Comparison of ENCODE assay signal across 9 mouse cellular contexts in the genomic region with DNA sequence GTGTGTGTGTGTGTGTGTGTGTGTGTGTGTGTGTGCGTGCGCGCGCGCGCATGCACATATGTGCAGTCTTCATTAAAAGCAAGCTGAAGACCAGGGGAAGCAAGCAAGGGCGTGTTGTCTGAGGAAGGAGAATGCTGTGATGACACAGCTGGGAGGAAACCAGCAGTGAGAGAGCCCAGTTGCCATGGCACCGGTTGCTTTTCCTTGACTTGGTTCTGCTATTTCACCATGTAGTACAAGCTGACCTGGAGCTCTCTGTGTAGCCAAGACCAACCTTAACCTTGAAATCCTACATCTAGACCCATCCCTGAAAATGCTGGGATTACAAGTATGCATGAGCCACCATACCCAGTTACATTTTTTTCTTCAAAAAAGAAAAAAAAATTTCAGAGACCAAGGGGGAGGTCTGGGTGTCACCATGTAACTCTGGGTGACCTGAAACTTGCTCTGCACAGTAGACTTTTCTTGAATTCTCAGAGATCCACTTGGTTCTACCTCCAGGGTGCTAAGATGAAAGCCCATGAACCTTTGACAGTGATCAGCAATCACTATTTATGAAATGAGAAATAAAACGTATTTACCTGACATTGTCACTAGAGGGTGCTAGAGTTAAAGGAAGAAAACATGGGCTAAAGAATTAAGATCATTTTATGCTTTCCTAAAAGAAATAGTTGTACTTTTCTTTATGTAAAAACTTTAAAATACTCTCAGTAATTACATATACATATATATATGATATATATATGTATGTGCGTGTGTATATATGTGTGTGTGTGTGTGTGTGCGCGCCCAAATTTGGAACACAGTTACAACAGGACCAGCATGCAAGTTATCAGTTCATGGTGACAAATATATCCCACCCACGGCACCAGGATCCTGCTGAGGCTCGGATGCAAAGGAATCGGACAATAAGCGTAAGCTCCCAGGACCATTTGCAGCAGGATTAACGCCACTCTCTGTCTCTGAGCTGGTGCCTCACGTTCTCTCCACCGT. TPM values are rescaled to one million over a fixed set of nuclear protein-coding genes. Genes with fewer than 3 reads are reported as not detected.
A peak's percentile ranks its signal among the peaks of the same experiment; 100 is the strongest.
DNase-seq lines count a peak whose midpoint lies in the region; ATAC-seq and TF ChIP-seq lines count a peak whose summit lies in the region.
"Had no signal": no experiment of that assay in that cellular context is flagged by ENCODE, and none has a peak within 500 bp of the region (broad histone marks: within the 10 kb centered on the region; RNA-seq: fewer than 3 reads in every experiment).

No protein-coding gene starts in this region.

- H3K36me3 ChIP-seq in liver, postnatal 0 days (replicated peaks; ENCODE audit: insufficient read depth, low read length) = no peaks in the 10 kb centered on the region
- no peaks in the 10 kb centered on the region for H3K36me3 ChIP-seq in liver, embryonic 11.5 days (ENCODE audit: control insufficient read depth, insufficient read depth, low read length)
- H3K36me3 ChIP-seq in forebrain, embryonic 16.5 days (ENCODE audit: control insufficient read depth, insufficient read depth) = no peaks in the 10 kb centered on the region
- H3K36me3 ChIP-seq in megakaryocyte, embryonic 14.5 days (replicated peaks; ENCODE audit: low read length) = peaks cover 53% of the 10 kb centered on the region
- H3K36me3 ChIP-seq in splenic B cell, adult 2 months (ENCODE audit: control insufficient read depth, insufficient read depth, low read length, poor library complexity, severe bottlenecking) = no peaks in the 10 kb centered on the region
- H3K36me3 ChIP-seq: stomach, embryonic 15.5 days had no signal

- H3K4me2 ChIP-seq in liver, postnatal 0 days (ENCODE audit: low read depth, low read length) = no peak overlapping the region
- H3K4me2 ChIP-seq in liver, embryonic 11.5 days = no peak overlapping the region
- H3K4me2 ChIP-seq in forebrain, embryonic 16.5 days (ENCODE audit: low read length) = no peak overlapping the region
- H3K4me2 ChIP-seq: stomach, embryonic 15.5 days had no signal

- no peak for TF ChIP-seq EP300 in liver, postnatal 0 days (IDR thresholded peaks at IDR 0.05; ENCODE audit: low read depth)

- 65% methylated on average over 19 of the region's 19 CpGs for WGBS in cerebellum, adult 2 months
- WGBS in liver, postnatal 0 days (ENCODE audit: insufficient replicate concordance) = 74% methylated on average over 19 of the region's 19 CpGs
- 71% methylated on average over 19 of the region's 19 CpGs for WGBS in liver, embryonic 11.5 days
- WGBS in forebrain, embryonic 16.5 days = 76% methylated on average over 19 of the region's 19 CpGs

- ATAC-seq in liver, postnatal 0 days = peak; percentile 47; the same call in 1 of the 2 replicates
- no peak for ATAC-seq in liver, embryonic 11.5 days (replicated peaks; ENCODE audit: low FRiP score)
- ATAC-seq in forebrain, embryonic 16.5 days = peak; percentile 37

- H3K27me3 ChIP-seq in cerebellum, adult 2 months (ENCODE audit: control insufficient read depth, insufficient read depth, low read length) = no peaks in the 10 kb centered on the region
- H3K27me3 ChIP-seq in liver, postnatal 0 days (ENCODE audit: insufficient read depth, low read length) = no peaks in the 10 kb centered on the region
- H3K27me3 ChIP-seq in liver, embryonic 11.5 days (replicated peaks; ENCODE audit: control insufficient read depth, insufficient read depth, low read length) = no peaks in the 10 kb centered on the region
- no peaks in the 10 kb centered on the region for H3K27me3 ChIP-seq in forebrain, embryonic 16.5 days (replicated peaks; ENCODE audit: control insufficient read depth, insufficient read depth, low read length)
- no peaks in the 10 kb centered on the region for H3K27me3 ChIP-seq in megakaryocyte, embryonic 14.5 days (replicated peaks)
- no peaks in the 10 kb centered on the region for H3K27me3 ChIP-seq in splenic B cell, adult 2 months (ENCODE audit: control insufficient read depth, insufficient read depth, low read length, poor library complexity, severe bottlenecking)
- H3K27me3 ChIP-seq: stomach, embryonic 15.5 days had no signal

- no peaks in the 10 kb centered on the region for H3K9me3 ChIP-seq in liver, postnatal 0 days (ENCODE audit: low read length)
- H3K9me3 ChIP-seq in liver, embryonic 11.5 days (ENCODE audit: control insufficient read depth, low read length) = no peaks in the 10 kb centered on the region
- H3K9me3 ChIP-seq in forebrain, embryonic 16.5 days (ENCODE audit: control insufficient read depth, low read length) = no peaks in the 10 kb centered on the region
- peaks cover 23% of the 10 kb centered on the region for H3K9me3 ChIP-seq in megakaryocyte, embryonic 14.5 days
- H3K9me3 ChIP-seq: stomach, embryonic 15.5 days had no signal

- peak; percentile 31; the same call in 1 of the 2 replicates for TF ChIP-seq CTCF in cerebellum, adult 2 months (IDR thresholded peaks at IDR 0.05; ENCODE audit: borderline replicate concordance, insufficient read depth, low read depth, low read length)
- TF ChIP-seq CTCF in liver, postnatal 0 days (IDR thresholded peaks at IDR 0.05; ENCODE audit: low read depth) = peak; percentile 65

- no peak overlapping the region for H3K4me3 ChIP-seq in cerebellum, adult 2 months (replicated peaks; ENCODE audit: insufficient read depth, low read depth, low read length)
- no peak overlapping the region for H3K4me3 ChIP-seq in liver, postnatal 0 days (ENCODE audit: low read depth, low read length)
- no peak overlapping the region for H3K4me3 ChIP-seq in liver, embryonic 11.5 days (ENCODE audit: low read depth, low read length)
- no peak overlapping the region for H3K4me3 ChIP-seq in forebrain, embryonic 16.5 days (replicated peaks; ENCODE audit: low read length)
- peak overlapping the region; percentile 23 for H3K4me3 ChIP-seq in megakaryocyte, embryonic 14.5 days (replicated peaks)
- H3K4me3 ChIP-seq: stomach, embryonic 15.5 days had no signal

- DNase-seq in cerebellum, adult 2 months = no peak
- no peak for DNase-seq in cerebellum, postnatal 4 days (ENCODE audit: low spot score in 2 of 2)
- peak; percentile 38 for DNase-seq in liver, postnatal 0 days
- no peak for DNase-seq in liver, embryonic 11.5 days (ENCODE audit: low spot score)
- DNase-seq in splenic B cell, adult 2 months (ENCODE audit: low read depth, low spot score) = peak; percentile 46
- no peak for DNase-seq in lung, postnatal 4 days

- H3K4me1 ChIP-seq in cerebellum, adult 2 months (ENCODE audit: control insufficient read depth, insufficient read depth, low read length) = no peaks in the 10 kb centered on the region
- no peaks in the 10 kb centered on the region for H3K4me1 ChIP-seq in liver, postnatal 0 days (ENCODE audit: insufficient read depth)
- no peaks in the 10 kb centered on the region for H3K4me1 ChIP-seq in liver, embryonic 11.5 days (replicated peaks; ENCODE audit: control insufficient read depth, insufficient read depth, low read length)
- H3K4me1 ChIP-seq in forebrain, embryonic 16.5 days (replicated peaks; ENCODE audit: control insufficient read depth, insufficient read depth, low read length) = no peaks in the 10 kb centered on the region
- H3K4me1 ChIP-seq in megakaryocyte, embryonic 14.5 days = peaks cover 23% of the 10 kb centered on the region
- H3K4me1 ChIP-seq: stomach, embryonic 15.5 days had no signal

- no peak overlapping the region for H3K27ac ChIP-seq in cerebellum, adult 2 months (ENCODE audit: insufficient read depth, low read length)
- no peak overlapping the region for H3K27ac ChIP-seq in liver, postnatal 0 days (ENCODE audit: low read depth)
- H3K27ac ChIP-seq in liver, embryonic 11.5 days (ENCODE audit: low read depth, low read length) = no peak overlapping the region
- H3K27ac ChIP-seq in forebrain, embryonic 16.5 days (ENCODE audit: low read length) = no peak overlapping the region
- H3K27ac ChIP-seq: stomach, embryonic 15.5 days had no signal

- H3K9ac ChIP-seq in liver, postnatal 0 days (replicated peaks) = no peak overlapping the region
- H3K9ac ChIP-seq in liver, embryonic 11.5 days (ENCODE audit: low read depth, low read length) = no peak overlapping the region
- no peak overlapping the region for H3K9ac ChIP-seq in forebrain, embryonic 16.5 days (replicated peaks; ENCODE audit: low read depth, low read length)
- H3K9ac ChIP-seq: stomach, embryonic 15.5 days had no signal

- no peak for TF ChIP-seq POLR2A in cerebellum, adult 2 months (IDR thresholded peaks at IDR 0.05; ENCODE audit: borderline replicate concordance, insufficient read depth, low read length)

RNA-seq across cellular contexts. Expression of a gene that starts 21.2 kb away (rescaled TPM):
- polyA plus RNA-seq in cerebellum, adult 2 months (2012; rRNA removed) = 31.6 and 33.2 TPM in 2 replicates
- polyA plus RNA-seq in liver, postnatal 0 days (2015; fragmentation: Nextera tagmentation; extraction: Ambion mirVana) = 1.2 and 1.4 TPM in 2 replicates
- 2.4 and 2.5 TPM in 2 replicates for polyA plus RNA-seq in liver, embryonic 11.5 days (2014; fragmentation: Nextera tagmentation; extraction: Ambion mirVana)
- 7.7 and 12.0 TPM in 2 replicates for polyA plus RNA-seq in forebrain, embryonic 16.5 days (2015; fragmentation: Nextera tagmentation; extraction: Ambion mirVana)
- not detected in 2 replicates for polyA plus RNA-seq in megakaryocyte, embryonic 14.5 days (2012; ENCODE audit: insufficient read depth, low replicate concordance)

RNA-seq across cellular contexts. Expression of a gene that starts 21.3 kb away (rescaled TPM):
- 12.2 and 12.9 TPM in 2 replicates for polyA plus RNA-seq in cerebellum, adult 2 months (2012; rRNA removed)
- polyA plus RNA-seq in liver, postnatal 0 days (2015; fragmentation: Nextera tagmentation; extraction: Ambion mirVana) = 26.5 and 28.2 TPM in 2 replicates
- 25.9 and 28.3 TPM in 2 replicates for polyA plus RNA-seq in liver, embryonic 11.5 days (2014; fragmentation: Nextera tagmentation; extraction: Ambion mirVana)
- 42.1 and 48.7 TPM in 2 replicates for polyA plus RNA-seq in forebrain, embryonic 16.5 days (2015; fragmentation: Nextera tagmentation; extraction: Ambion mirVana)
- 0.86 TPM in 1 of 2 replicates, not detected in the other for polyA plus RNA-seq in megakaryocyte, embryonic 14.5 days (2012; ENCODE audit: insufficient read depth, low replicate concordance)

Comparison
In these comparisons a context has a peak if more than half of its experiments do, and no peak if none do; other contexts are left out.
1. DNase-seq: peak in liver, postnatal 0 days (single experiment) and splenic B cell, adult 2 months (single experiment); none in cerebellum, adult 2 months (0 of 2), cerebellum, postnatal 4 days (0 of 2), liver, embryonic 11.5 days (single experiment) and lung, postnatal 4 days (0 of 2).